Mouse (Mus musculus): ENCODE data around the gene Cks1b.

The Cks1b gene

GRCm38 (mm10) chr3:89395806-89396653 lies 22.2 kb downstream of the Cks1b start:
- peak; percentile 67 for DNase-seq (ENCODE audit: low spot score)

GRCm38 (mm10) chr3:89395419-89395805 lies 22.8 kb downstream of the Cks1b start:
- no peak for DNase-seq (ENCODE audit: low spot score)

- DNase-seq (ENCODE audit: low spot score) = no peak
Observed at GRCm38 (mm10) chr3:89394894-89395256, 23.3 kb downstream of the Cks1b start.

- DNase-seq (ENCODE audit: low spot score) = no peak
Observed at GRCm38 (mm10) chr3:89394006-89394893, 23.9 kb downstream of the Cks1b start, which contains the start of gene Zbtb7b. Gene Zbtb7b, minus strand, starts transcription at chr3:89394776.

- DNase-seq (ENCODE audit: low spot score) = peak; percentile 97
Observed at GRCm38 (mm10) chr3:89393605-89394004, 24.6 kb downstream of the Cks1b start.

GRCm38 (mm10) chr3:89392871-89393311 lies 25.3 kb downstream of the Cks1b start:
- DNase-seq (ENCODE audit: low spot score) = no peak

GRCm38 (mm10) chr3:89391663-89392511 lies 26.3 kb downstream of the Cks1b start:
- no peak for DNase-seq (ENCODE audit: low spot score)

- no peak for DNase-seq (ENCODE audit: low spot score)
Observed at GRCm38 (mm10) chr3:89390699-89391662, 27.2 kb downstream of the Cks1b start.

- DNase-seq (ENCODE audit: low spot score) = no peak
Observed at GRCm38 (mm10) chr3:89390111-89390515, 28.1 kb downstream of the Cks1b start.

- DNase-seq (ENCODE audit: low spot score) = no peak
Observed at GRCm38 (mm10) chr3:89388901-89389740, 29.1 kb downstream of the Cks1b start.

- no peak for DNase-seq (ENCODE audit: low spot score)
Observed at GRCm38 (mm10) chr3:89388134-89388881, 29.9 kb downstream of the Cks1b start.

- no peak for DNase-seq (ENCODE audit: low spot score)
Observed at GRCm38 (mm10) chr3:89387632-89388031, 30.6 kb downstream of the Cks1b start.

- DNase-seq (ENCODE audit: low spot score) = no peak
Observed at GRCm38 (mm10) chr3:89386438-89387420, 31.5 kb downstream of the Cks1b start.

GRCm38 (mm10) chr3:89385451-89385850 lies 32.7 kb downstream of the Cks1b start:
- no peak for DNase-seq (ENCODE audit: low spot score)

GRCm38 (mm10) chr3:89384331-89385076 lies 33.7 kb downstream of the Cks1b start:
- DNase-seq (ENCODE audit: low spot score) = no peak

GRCm38 (mm10) chr3:89383651-89384255 lies 34.4 kb downstream of the Cks1b start:
- no peak for DNase-seq (ENCODE audit: low spot score)

GRCm38 (mm10) chr3:89382950-89383349 lies 35.2 kb downstream of the Cks1b start:
- DNase-seq (ENCODE audit: low spot score) = no peak
